Mouse (Mus musculus) liver, embryonic 12.5 days (tissue): Measurements from ENCODE around the gene Cbfa2t3. TPM values are rescaled to one million over a fixed set of nuclear protein-coding genes. Genes with fewer than 3 reads are reported as not detected.
"Not testable (repeated sequence)": the region's sequence is repeated elsewhere in the genome, so short reads cannot be mapped to it uniquely, and the experiment has no call there.

ENCODE experiments used
- ATAC-seq: fragments of 200-750 bp; cut with Nextera tagmentation; 2 replicates; pipeline ENCODE4 v1.8.0; 2017; ENCODE audit warnings: moderate number of reproducible peaks, mild to moderate bottlenecking, moderate library complexity
- H3K27ac ChIP-seq: fragments of 300-500 bp; sonication (generic); 2 replicates; pipeline ENCODE4 v1.5.1; 2016; ENCODE audit warnings: mild to moderate bottlenecking
- H3K27me3 ChIP-seq: fragments of 300-500 bp; sonication (generic); replicated peaks from 2 replicates; pipeline ENCODE4 v1.6.1; 2016; ENCODE audit warnings: mild to moderate bottlenecking, moderate library complexity
- H3K36me3 ChIP-seq: fragments of 300-500 bp; sonication (generic); 2 replicates; pipeline ENCODE4 v1.6.1; 2016; ENCODE audit warnings: mild to moderate bottlenecking, moderate library complexity
- H3K4me1 ChIP-seq: fragments of 300-500 bp; sonication (generic); 2 replicates; pipeline ENCODE4 v1.6.1; 2016
- H3K4me2 ChIP-seq: fragments of 300-500 bp; sonication (generic); 2 replicates; pipeline ENCODE4 v1.6.1; 2016; ENCODE audit warnings: mild to moderate bottlenecking, moderate library complexity
- H3K4me3 ChIP-seq: fragments of 300-500 bp; sonication (generic); 2 replicates; pipeline ENCODE4 v1.5.1; 2016; ENCODE audit warnings: mild to moderate bottlenecking, moderate library complexity
- H3K9ac ChIP-seq: fragments of 300-500 bp; sonication (generic); 2 replicates; pipeline ENCODE4 v1.6.1; 2016; ENCODE audit warnings: mild to moderate bottlenecking, moderate library complexity
- H3K9me3 ChIP-seq: fragments of 300-500 bp; sonication (generic); replicated peaks from 2 replicates; pipeline ENCODE4 v1.6.1; 2016; ENCODE audit warnings: mild to moderate bottlenecking, moderate library complexity
- WGBS: fragments of 180-500 bp; shearing (Covaris S2); methylation state at CpG from one replicate; pipeline ENCODE4 v1.1.7; 2016; ENCODE audit not compliant: insufficient replicate concordance; 5-methylcytosine and 5-hydroxymethylcytosine counted together
- polyA plus RNA-seq: library from polyadenylated mRNA; unstranded; fragments of >200 nt; fragmentation: Nextera tagmentation; extraction: Ambion mirVana; gene quantifications from 2 replicates; pipeline ENCODE4 v1.2.1, GENCODE M21; 2016

The Cbfa2t3 gene
- polyA plus RNA-seq, 1 experiment from 2014 or later = 7.7 TPM

DNA sequence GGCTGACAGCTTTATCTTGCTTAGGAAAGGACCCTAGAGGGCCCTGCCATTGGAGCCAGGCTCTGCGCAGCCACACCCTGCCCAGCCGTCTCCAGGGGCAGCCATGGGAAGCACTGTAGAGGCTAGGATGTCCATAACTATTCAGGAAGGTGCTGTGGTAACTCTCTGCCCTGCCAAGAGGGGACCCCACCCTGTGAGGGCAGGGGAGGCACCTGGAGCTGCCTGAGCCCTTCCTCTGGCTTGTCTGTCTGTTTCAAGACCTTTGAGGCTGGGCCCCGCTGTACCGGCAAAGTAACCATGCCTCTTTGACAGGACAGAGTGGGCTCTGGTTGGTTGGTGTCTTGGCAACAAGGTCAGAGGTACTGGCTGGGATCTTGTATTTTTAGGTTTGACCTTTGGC lies 58.1 kb downstream of the Cbfa2t3 start:
- ATAC-seq = no peak
- Histone ChIP-seq H3K36me3 (peaks cover 97% of the 10 kb centered on the region), H3K4me1 (peaks cover 47% of the 10 kb centered on the region), H3K27me3 (no peaks in the 10 kb centered on the region), H3K9ac (no peak overlapping the region), H3K4me3 (no peak overlapping the region), H3K27ac (no peak overlapping the region), H3K9me3 (no peaks in the 10 kb centered on the region), H3K4me2 (no peak overlapping the region)
- WGBS = 79% methylated on average over 4 of the region's 4 CpGs

DNA sequence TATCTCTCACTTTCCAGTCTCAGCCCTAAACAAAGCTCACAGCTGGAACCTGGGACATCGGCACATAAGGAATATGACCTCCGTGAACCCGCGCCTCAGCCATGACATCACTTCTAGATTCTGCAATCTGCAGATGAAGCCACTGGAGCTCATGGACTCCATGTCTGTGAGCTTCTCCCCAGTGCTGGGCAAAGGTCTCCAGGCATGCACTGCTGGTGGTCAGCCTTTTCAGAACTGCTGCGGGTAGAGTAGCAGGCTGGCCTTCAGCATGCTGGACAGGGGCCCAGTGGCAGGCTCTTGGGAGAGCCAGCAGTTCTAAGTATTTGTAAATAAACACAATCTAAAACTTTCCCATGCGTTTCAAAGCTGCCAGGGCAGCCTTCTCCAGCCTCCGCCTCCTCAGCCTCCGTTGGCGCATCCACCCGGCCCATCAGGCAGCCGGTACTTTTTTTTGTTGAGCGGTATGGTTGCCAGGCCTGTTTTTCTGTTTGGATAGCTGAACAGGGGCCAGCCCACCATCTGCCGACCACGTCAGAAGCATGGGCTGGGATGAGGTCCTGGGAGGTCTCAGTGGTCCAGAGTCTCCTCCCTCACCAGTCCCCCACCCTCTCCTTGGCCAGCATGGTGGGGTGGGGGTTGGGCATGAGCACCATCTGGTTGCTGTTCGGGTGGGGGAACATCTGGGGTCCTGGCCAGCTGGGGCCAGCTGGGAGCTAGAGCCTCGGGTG lies 59.2 kb downstream of the Cbfa2t3 start:
- WGBS = 69% methylated on average over 16 of the region's 16 CpGs
- ATAC-seq = no peak
- H3K36me3 ChIP-seq = peaks cover 98% of the 10 kb centered on the region
- peaks cover 57% of the 10 kb centered on the region for H3K4me1 ChIP-seq
- H3K9ac ChIP-seq = no peak overlapping the region
- H3K4me2 ChIP-seq = no peak overlapping the region
- no peaks in the 10 kb centered on the region for H3K27me3 ChIP-seq
- no peaks in the 10 kb centered on the region for H3K9me3 ChIP-seq
- no peak overlapping the region for H3K4me3 ChIP-seq
- no peak overlapping the region for H3K27ac ChIP-seq

DNA sequence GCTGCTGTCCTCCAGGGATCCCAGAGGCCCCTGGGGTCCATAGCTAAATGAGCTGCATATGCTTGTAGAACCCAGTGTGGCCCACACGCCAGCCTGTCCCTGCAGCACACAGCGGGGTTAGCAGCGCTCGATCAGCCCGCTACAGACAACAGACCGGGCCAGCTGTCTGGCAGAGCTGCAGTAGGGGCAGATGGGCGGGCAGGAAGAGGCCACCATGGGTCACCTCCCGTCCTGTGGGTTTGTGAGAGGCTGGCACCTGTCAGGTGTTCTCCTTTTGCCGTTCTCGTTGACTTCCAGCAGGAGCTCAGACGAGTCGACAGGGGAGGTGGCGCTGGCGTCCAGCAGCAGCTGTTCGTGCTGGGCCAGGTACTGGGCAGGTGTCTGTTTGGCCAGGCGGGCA lies 60.3 kb downstream of the Cbfa2t3 start:
- Histone ChIP-seq H3K4me2 (no peak overlapping the region), H3K36me3 (peaks cover 99% of the 10 kb centered on the region), H3K9ac (no peak overlapping the region), H3K27ac (no peak overlapping the region), H3K4me1 (peaks cover 57% of the 10 kb centered on the region), H3K4me3 (no peak overlapping the region), H3K27me3 (no peaks in the 10 kb centered on the region), H3K9me3 (no peaks in the 10 kb centered on the region)
- 79% methylated on average over 16 of the region's 16 CpGs for WGBS
- no peak for ATAC-seq

GRCm38 (mm10) chr8:122637230-122637629 lies 61.7 kb downstream of the Cbfa2t3 start:
- Histone ChIP-seq H3K27me3 (no peaks in the 10 kb centered on the region), H3K27ac (peak overlapping the region; percentile 82), H3K4me2 (peak overlapping the region; percentile 52; the same call in 1 of the 2 replicates), H3K9me3 (no peaks in the 10 kb centered on the region), H3K4me1 (peaks cover 57% of the 10 kb centered on the region), H3K4me3 (no peak overlapping the region), H3K9ac (0 out of 2 replicates have a peak overlapping the region, but pooled peaks have one; percentile 17), H3K36me3 (peaks cover 99% of the 10 kb centered on the region)
- ATAC-seq = no peak
- 83% methylated on average over 9 of the region's 9 CpGs for WGBS

DNA sequence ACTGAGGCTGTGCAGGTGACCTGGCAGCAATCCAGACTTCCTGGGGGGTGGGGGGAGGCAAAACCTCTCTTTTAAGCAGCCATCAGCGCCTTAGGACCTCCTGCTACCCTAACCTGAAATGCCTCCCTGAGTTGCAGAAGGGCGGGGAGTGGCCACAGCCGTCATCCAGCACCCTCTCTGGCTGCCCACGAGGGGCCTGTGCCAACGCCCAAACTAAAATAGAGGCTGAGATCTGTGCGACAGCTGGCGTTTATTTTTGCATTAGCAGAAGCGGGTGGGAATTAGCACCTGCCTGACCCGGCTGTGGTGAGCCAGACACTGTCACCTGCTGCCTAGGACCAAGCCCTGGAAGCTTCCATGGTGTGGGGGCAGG lies 62.1 kb downstream of the Cbfa2t3 start:
- 0 out of 2 replicates have a peak overlapping the region, but pooled peaks have one; percentile 17 for H3K9ac ChIP-seq
- H3K4me2 ChIP-seq = peak overlapping the region; percentile 52
- peak overlapping the region; percentile 82 for H3K27ac ChIP-seq
- peaks cover 57% of the 10 kb centered on the region for H3K4me1 ChIP-seq
- H3K27me3 ChIP-seq = no peaks in the 10 kb centered on the region
- no peak overlapping the region for H3K4me3 ChIP-seq
- peaks cover 99% of the 10 kb centered on the region for H3K36me3 ChIP-seq
- WGBS = 63% methylated on average over 9 of the region's 9 CpGs
- no peak for ATAC-seq
- no peaks in the 10 kb centered on the region for H3K9me3 ChIP-seq

GRCm38 (mm10) chr8:122635878-122636802 lies 62.8 kb downstream of the Cbfa2t3 start:
- Histone ChIP-seq H3K4me1 (peaks cover 57% of the 10 kb centered on the region), H3K4me2 (peak overlapping the region; percentile 52), H3K4me3 (no peak overlapping the region), H3K27me3 (no peaks in the 10 kb centered on the region), H3K9me3 (no peaks in the 10 kb centered on the region), H3K27ac (peak overlapping the region; percentile 82), H3K9ac (0 out of 2 replicates have a peak overlapping the region, but pooled peaks have one; percentile 6), H3K36me3 (peaks cover 94% of the 10 kb centered on the region)
- ATAC-seq = peak; percentile 89
- WGBS = 39% methylated on average over 14 of the region's 14 CpGs

- Histone ChIP-seq H3K4me3 (no peak overlapping the region), H3K4me2 (no peak overlapping the region), H3K27ac (no peak overlapping the region), H3K36me3 (peaks cover 92% of the 10 kb centered on the region), H3K9ac (no peak overlapping the region), H3K4me1 (peaks cover 33% of the 10 kb centered on the region), H3K27me3 (no peaks in the 10 kb centered on the region), H3K9me3 (no peaks in the 10 kb centered on the region)
- WGBS = 93% methylated on average over 14 of the region's 14 CpGs
- no peak for ATAC-seq
Observed at GRCm38 (mm10) chr8:122633205-122633604, 65.7 kb downstream of the Cbfa2t3 start.

GRCm38 (mm10) chr8:122632134-122632533 lies 66.8 kb downstream of the Cbfa2t3 start:
- H3K27me3 ChIP-seq, H3K4me3 ChIP-seq, H3K9me3 ChIP-seq, H3K27ac ChIP-seq, H3K4me2 ChIP-seq, H3K9ac ChIP-seq, ATAC-seq: not testable (repeated sequence)
- Histone ChIP-seq H3K4me1 (peaks cover 29% of the 10 kb centered on the region), H3K36me3 (peaks cover 84% of the 10 kb centered on the region)
- 56% methylated on average over 3 of the region's 3 CpGs for WGBS

GRCm38 (mm10) chr8:122630696-122631095 lies 68.2 kb downstream of the Cbfa2t3 start:
- Histone ChIP-seq H3K27ac (no peak overlapping the region), H3K9ac (no peak overlapping the region), H3K36me3 (peaks cover 70% of the 10 kb centered on the region), H3K4me2 (peak overlapping the region; percentile 25; the same call in 1 of the 2 replicates), H3K4me1 (peaks cover 18% of the 10 kb centered on the region), H3K4me3 (no peak overlapping the region), H3K9me3 (no peaks in the 10 kb centered on the region), H3K27me3 (no peaks in the 10 kb centered on the region)
- no peak for ATAC-seq
- 81% methylated on average over 22 of the region's 22 CpGs for WGBS

DNA sequence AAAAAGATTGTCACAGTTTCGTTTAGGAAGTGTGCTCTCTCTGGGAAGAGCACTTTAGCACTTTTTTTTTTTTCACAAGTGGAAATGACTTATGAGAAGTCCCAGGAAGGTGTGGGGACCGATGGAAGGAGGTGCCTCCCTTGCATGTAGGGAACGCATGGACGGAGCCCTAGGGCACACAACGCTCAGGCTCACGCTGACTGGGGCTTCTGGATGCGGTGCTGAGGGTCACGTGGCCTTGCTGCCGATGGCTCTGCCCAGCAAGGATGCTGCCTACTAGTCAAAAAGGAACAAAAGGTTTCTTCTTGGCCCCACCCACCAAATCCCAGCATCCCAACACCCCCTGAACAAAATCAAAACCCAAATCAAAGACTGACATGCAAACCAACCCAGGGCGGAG lies 69.5 kb downstream of the Cbfa2t3 start:
- WGBS = 77% methylated on average over 10 of the region's 10 CpGs

GRCm38 (mm10) chr8:122626896-122627295 lies 72.0 kb downstream of the Cbfa2t3 start:
- 72% methylated on average over 2 of the region's 2 CpGs for WGBS
- Histone ChIP-seq H3K4me3 (no peak overlapping the region), H3K36me3 (peaks cover 32% of the 10 kb centered on the region), H3K27me3 (peaks cover 8% of the 10 kb centered on the region; the same call in 1 of the 2 replicates), H3K4me1 (peaks cover 9% of the 10 kb centered on the region), H3K9ac (no peak overlapping the region), H3K9me3 (no peaks in the 10 kb centered on the region), H3K4me2 (no peak overlapping the region), H3K27ac (no peak overlapping the region)
- 0 out of 2 replicates have a peak, but pooled peaks have one; percentile 10 for ATAC-seq

More for the DNA sequence above, 69.5 kb downstream of the Cbfa2t3 start:
- Histone ChIP-seq H3K27ac (no peak overlapping the region), H3K4me1 (peaks cover 9% of the 10 kb centered on the region), H3K36me3 (peaks cover 56% of the 10 kb centered on the region), H3K4me3 (no peak overlapping the region), H3K9me3 (no peaks in the 10 kb centered on the region), H3K4me2 (no peak overlapping the region), H3K27me3 (no peaks in the 10 kb centered on the region), H3K9ac (no peak overlapping the region)
- ATAC-seq = no peak

DNA sequence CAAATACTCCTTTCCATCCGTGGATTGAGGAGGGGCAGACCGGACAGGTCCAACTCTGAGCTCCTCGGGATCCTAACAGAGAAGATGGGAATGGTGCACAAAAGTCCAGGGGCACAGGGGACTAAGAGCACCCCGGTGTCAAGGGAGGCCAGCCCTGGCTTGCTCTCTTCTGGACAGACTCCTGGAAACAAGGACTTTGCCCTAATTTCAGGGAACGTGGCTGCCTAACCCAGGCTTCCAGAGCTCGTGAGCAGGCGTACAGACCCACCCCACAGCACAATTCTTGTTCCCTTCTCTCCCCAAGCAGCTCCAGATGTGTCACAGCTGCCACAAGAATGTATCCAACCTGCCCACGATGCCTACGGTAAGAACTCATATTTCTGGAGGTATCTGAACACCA lies 73.1 kb downstream of the Cbfa2t3 start:
- no peaks in the 10 kb centered on the region for H3K9me3 ChIP-seq
- ATAC-seq = no peak
- H3K9ac ChIP-seq = no peak overlapping the region
- no peak overlapping the region for H3K27ac ChIP-seq
- H3K4me2 ChIP-seq = no peak overlapping the region
- H3K4me3 ChIP-seq = no peak overlapping the region
- H3K4me1 ChIP-seq = peaks cover 9% of the 10 kb centered on the region
- 64% methylated on average over 9 of the region's 9 CpGs for WGBS
- peaks cover 14% of the 10 kb centered on the region for H3K27me3 ChIP-seq
- peaks cover 26% of the 10 kb centered on the region for H3K36me3 ChIP-seq
